Mouse (Mus musculus) heart, embryonic 10.5 days (tissue): Measurements from ENCODE around the gene Rpl36. TPM values are rescaled to one million over a fixed set of nuclear protein-coding genes. Genes with fewer than 3 reads are reported as not detected.
"Not testable (repeated sequence)": the region's sequence is repeated elsewhere in the genome, so short reads cannot be mapped to it uniquely, and the experiment has no call there.

ENCODE experiments used
- DNase-seq: peaks from one replicate; pipeline ENCODE4 v3.0.0-alpha.2; 2017; ENCODE audit warnings: low spot score
- H3K27ac ChIP-seq: fragments of 300-500 bp; sonication (generic); 2 replicates; pipeline ENCODE4 v1.5.1; 2016; ENCODE audit warnings: mild to moderate bottlenecking
- H3K27me3 ChIP-seq: fragments of 300-500 bp; sonication (generic); 2 replicates; pipeline ENCODE4 v1.6.1; 2016; ENCODE audit warnings: mild to moderate bottlenecking; ENCODE audit not compliant: poor library complexity, insufficient read depth, severe bottlenecking
- H3K36me3 ChIP-seq: fragments of 300-500 bp; sonication (generic); 2 replicates; pipeline ENCODE4 v1.6.1; 2016; ENCODE audit warnings: mild to moderate bottlenecking, moderate library complexity
- H3K4me1 ChIP-seq: fragments of 300-500 bp; sonication (generic); 2 replicates; pipeline ENCODE4 v1.6.1; 2016; ENCODE audit warnings: mild to moderate bottlenecking
- H3K4me3 ChIP-seq: fragments of 300-500 bp; sonication (generic); 2 replicates; pipeline ENCODE4 v1.5.1; 2016; ENCODE audit warnings: mild to moderate bottlenecking, moderate library complexity
- H3K9me3 ChIP-seq: fragments of 300-500 bp; sonication (generic); 2 replicates; pipeline ENCODE4 v1.6.1; 2016; ENCODE audit warnings: mild to moderate bottlenecking, moderate library complexity
- WGBS: fragments of 180-500 bp; shearing (Covaris S2); methylation state at CpG from one replicate; pipeline ENCODE4 v1.1.7; 2016; 5-methylcytosine and 5-hydroxymethylcytosine counted together
- polyA plus RNA-seq: library from polyadenylated mRNA; unstranded; fragments of >200 nt; fragmentation: Nextera tagmentation; extraction: Ambion mirVana; gene quantifications from 2 replicates; pipeline ENCODE4 v1.2.1, GENCODE M21; 2016

Rpl36 gene
- polyA plus RNA-seq, 1 experiment from 2014 or later = 1,339 TPM

GRCm38 (mm10) chr17:56612565-56612939 lies 664 bp upstream of the Rpl36 start:
- Histone ChIP-seq H3K36me3 (peaks cover 40% of the 10 kb centered on the region), H3K4me3 (peak overlapping the region; percentile 39), H3K27ac (peak overlapping the region; percentile 56; the same call in 1 of the 2 replicates), H3K4me1 (peaks cover 46% of the 10 kb centered on the region)
- 72% methylated on average over 10 of the region's 10 CpGs for WGBS
- H3K27me3 ChIP-seq, H3K9me3 ChIP-seq, DNase-seq: not testable (repeated sequence)

- H3K9me3 ChIP-seq, DNase-seq, H3K27me3 ChIP-seq: not testable (repeated sequence)
- peak overlapping the region; percentile 86 for H3K4me3 ChIP-seq
- H3K27ac ChIP-seq = peak overlapping the region; percentile 96
- peaks cover 37% of the 10 kb centered on the region for H3K4me1 ChIP-seq
- H3K36me3 ChIP-seq = peaks cover 50% of the 10 kb centered on the region
- WGBS = under 1% methylated on average over 26 of the region's 26 CpGs
Measured at GRCm38 (mm10) chr17:56613893-56614292, 677 bp downstream of the Rpl36 start.

DNA sequence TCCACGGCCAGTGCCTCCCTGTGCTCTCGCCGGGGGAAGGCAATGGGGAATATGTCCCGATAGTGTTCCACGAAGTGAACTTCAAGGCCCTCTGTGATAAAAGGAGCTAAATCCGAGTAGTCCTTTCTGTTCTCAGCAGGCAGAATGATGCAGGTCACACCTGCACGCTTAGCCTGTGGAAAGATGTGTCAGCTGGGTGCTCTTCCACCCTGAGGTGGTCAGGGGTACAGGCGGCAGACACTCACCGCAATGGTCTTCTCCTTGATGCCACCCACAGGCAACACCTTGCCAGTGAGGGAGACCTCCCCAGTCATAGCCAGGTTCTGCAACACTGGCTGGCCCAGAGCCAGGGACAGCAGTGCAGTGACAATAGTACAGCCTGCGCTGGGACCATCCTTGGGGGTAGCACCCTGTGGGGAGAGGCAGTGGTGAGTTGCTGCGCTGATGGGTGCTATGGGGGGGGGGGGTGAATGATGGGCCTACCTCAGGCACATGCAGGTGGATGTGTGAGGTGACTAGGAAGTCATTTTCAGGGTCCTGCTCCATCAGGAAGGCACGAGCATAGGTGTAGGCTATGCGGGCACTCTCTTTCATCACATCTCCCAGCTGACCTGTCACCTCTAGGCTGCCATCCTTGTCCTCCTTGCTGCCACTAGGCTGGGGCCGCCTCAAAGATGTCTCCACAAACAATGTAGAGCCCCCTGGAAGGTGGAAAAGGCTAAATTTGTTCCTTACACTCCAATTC lies 1.3 kb downstream of the Rpl36 start:
- Histone ChIP-seq H3K4me1 (peaks cover 36% of the 10 kb centered on the region), H3K27me3 (no peaks in the 10 kb centered on the region), H3K4me3 (peak overlapping the region; percentile 86), H3K36me3 (peaks cover 57% of the 10 kb centered on the region), H3K27ac (peak overlapping the region; percentile 96), H3K9me3 (no peaks in the 10 kb centered on the region)
- WGBS = 37% methylated on average over 14 of the region's 14 CpGs
- DNase-seq = no peak

GRCm38 (mm10) chr17:56615136-56615784 lies 2.0 kb downstream of the Rpl36 start:
- Histone ChIP-seq H3K4me1 (peaks cover 33% of the 10 kb centered on the region), H3K9me3 (no peaks in the 10 kb centered on the region), H3K27ac (peak overlapping the region; percentile 96; the same call in 1 of the 2 replicates), H3K36me3 (peaks cover 64% of the 10 kb centered on the region), H3K27me3 (no peaks in the 10 kb centered on the region), H3K4me3 (peak overlapping the region; percentile 86)
- DNase-seq = no peak
- 84% methylated on average over 11 of the region's 11 CpGs for whole genome bisulfite sequencing

- H3K9me3 ChIP-seq = no peaks in the 10 kb centered on the region
- 0 out of 2 replicates have a peak overlapping the region, but pooled peaks have one; percentile 86 for H3K4me3 ChIP-seq
- no peaks in the 10 kb centered on the region for H3K27me3 ChIP-seq
- H3K4me1 ChIP-seq = peaks cover 28% of the 10 kb centered on the region
- WGBS = 88% methylated on average over 4 of the region's 4 CpGs
- no peak overlapping the region for H3K27ac ChIP-seq
- DNase-seq = no peak
- H3K36me3 ChIP-seq = peaks cover 69% of the 10 kb centered on the region
Measured at GRCm38 (mm10) chr17:56615792-56616191, 2.6 kb downstream of the Rpl36 start.

GRCm38 (mm10) chr17:56616725-56617124 lies 3.5 kb downstream of the Rpl36 start:
- Histone ChIP-seq H3K36me3 (peaks cover 77% of the 10 kb centered on the region), H3K9me3 (no peaks in the 10 kb centered on the region), H3K27ac (no peak overlapping the region), H3K4me1 (peaks cover 26% of the 10 kb centered on the region), H3K27me3 (no peaks in the 10 kb centered on the region), H3K4me3 (no peak overlapping the region)
- WGBS = 77% methylated on average over 3 of the region's 3 CpGs
- DNase-seq = no peak

DNA sequence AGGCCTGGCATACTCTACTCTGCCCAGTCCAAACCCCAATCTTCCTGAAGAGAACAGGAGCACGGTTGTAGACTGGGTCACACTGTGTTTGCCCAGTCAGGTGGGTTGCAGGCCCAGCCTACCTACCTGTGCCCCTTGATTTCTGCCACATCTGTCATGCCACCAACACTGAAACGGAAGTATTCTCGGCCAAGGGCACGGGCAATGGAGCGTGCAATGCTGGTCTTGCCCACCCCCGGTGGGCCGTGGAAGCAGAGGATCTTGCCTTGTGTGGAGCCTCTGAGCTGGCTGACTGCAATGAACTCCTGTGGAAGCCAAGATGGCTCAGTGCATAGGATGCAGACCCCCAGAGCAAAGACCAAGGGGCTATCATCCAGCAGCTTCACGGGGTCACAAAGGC lies 4.4 kb downstream of the Rpl36 start:
- peaks cover 18% of the 10 kb centered on the region for H3K4me1 ChIP-seq
- no peak for DNase-seq
- peak overlapping the region; percentile 5; the same call in 1 of the 2 replicates for H3K27ac ChIP-seq
- no peaks in the 10 kb centered on the region for H3K27me3 ChIP-seq
- peak overlapping the region; percentile 3; the same call in 1 of the 2 replicates for H3K4me3 ChIP-seq
- 89% methylated on average over 8 of the region's 8 CpGs for WGBS
- H3K36me3 ChIP-seq = peaks cover 86% of the 10 kb centered on the region
- no peaks in the 10 kb centered on the region for H3K9me3 ChIP-seq

DNA sequence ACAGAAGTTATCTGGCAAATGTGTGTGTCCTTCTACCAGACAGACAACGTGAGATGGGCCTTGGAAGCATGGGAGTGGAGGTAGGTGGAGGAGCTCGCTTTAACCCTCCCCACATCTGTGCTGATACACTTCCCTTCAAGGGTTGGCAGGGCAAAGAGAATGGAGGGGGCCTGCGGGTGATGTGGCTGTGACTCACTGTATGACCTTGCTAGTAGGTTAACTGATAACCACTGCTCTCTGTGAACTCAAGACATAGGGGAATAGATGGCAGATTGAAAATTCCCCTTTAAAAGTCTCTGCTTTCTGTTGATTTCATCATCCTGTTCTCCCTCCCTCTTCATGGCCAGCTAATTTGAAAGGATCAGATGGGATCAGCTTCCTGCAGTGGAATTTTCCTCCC lies 12.3 kb downstream of the Rpl36 start:
- Histone ChIP-seq H3K9me3 (no peaks in the 10 kb centered on the region), H3K36me3 (peaks cover 44% of the 10 kb centered on the region), H3K27me3 (no peaks in the 10 kb centered on the region), H3K4me3 (peak overlapping the region; percentile 92), H3K27ac (no peak overlapping the region), H3K4me1 (peaks cover 25% of the 10 kb centered on the region)
- no peak for DNase-seq
- 58% methylated on average over 3 of the region's 3 CpGs for WGBS

DNA sequence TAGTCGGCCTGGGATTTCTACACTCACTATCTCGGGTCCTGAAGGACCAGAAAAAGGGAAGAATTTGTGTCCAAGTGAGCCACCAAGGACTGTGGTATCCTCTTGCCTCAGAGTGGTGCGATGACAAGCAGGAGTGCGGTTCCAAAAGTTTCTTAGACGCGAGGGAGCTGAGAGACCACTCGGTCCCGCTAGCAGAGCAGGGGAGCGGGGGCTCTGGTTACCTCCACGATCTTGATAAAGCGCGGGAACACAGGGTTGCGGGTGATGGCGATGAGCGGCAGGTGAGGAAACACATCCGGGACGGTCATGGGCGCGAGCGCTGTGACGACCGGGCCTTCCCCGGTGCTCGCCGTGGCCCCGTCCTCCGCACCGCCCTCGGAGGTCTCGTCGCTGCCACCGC lies 13.0 kb downstream of the Rpl36 start:
- Histone ChIP-seq H3K4me1 (peaks cover 25% of the 10 kb centered on the region), H3K27ac (peak overlapping the region; percentile 93), H3K9me3 (no peaks in the 10 kb centered on the region), H3K36me3 (peaks cover 37% of the 10 kb centered on the region), H3K27me3 (no peaks in the 10 kb centered on the region), H3K4me3 (peak overlapping the region; percentile 92)
- WGBS = 1% methylated on average over 32 of the region's 32 CpGs
- DNase-seq = no peak

DNA sequence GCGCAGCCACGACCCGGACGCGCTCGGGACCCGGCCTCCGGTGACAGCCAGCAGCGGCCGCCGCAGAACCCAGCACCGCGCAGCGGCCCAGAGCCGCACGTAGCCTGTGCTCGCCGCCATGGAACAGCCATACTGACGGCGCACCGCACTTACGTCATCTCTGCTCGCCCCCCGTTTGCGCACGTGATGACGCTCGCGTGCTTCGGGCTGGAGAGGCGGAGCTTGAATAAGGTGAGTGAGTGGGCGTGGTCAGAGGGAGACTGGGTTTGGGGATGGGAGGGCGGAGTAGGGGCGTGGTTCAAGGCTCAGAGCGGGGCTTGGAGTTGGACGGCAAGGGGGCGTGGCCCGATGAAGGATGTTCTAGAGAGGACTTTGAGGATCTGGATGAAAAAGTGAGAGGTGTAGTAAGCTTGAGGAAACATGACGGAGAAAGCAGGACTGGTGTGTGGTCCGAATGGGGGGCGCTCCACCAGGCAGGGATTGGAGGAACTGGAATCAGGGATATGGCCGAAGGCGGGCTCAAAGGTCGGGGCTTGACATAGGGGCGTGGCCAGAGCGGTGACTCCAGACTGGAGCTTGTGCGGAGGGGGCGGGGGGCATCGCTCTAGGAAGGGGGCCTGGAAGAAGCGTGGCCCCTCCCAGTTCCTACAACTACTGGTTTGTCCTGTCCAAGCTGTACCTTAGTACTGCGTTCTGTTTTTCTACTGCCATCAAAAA lies 13.7 kb downstream of the Rpl36 start, which contains the start of gene Lonp1:
Gene Lonp1, minus strand, starts transcription at position 134 of the 717 bp plus-strand sequence.
- Histone ChIP-seq H3K9me3 (no peaks in the 10 kb centered on the region), H3K27ac (peak within 1 kb of the TSS; percentile 93), H3K36me3 (peaks cover 31% of the 10 kb centered on the region), H3K4me1 (peaks cover 25% of the 10 kb centered on the region), H3K27me3 (no peaks in the 10 kb centered on the region), H3K4me3 (peak within 1 kb of the TSS; percentile 92)
- DNase-seq = peak; percentile 99
- WGBS = under 1% methylated on average over 51 of the region's 51 CpGs

GRCm38 (mm10) chr17:56627530-56628277 lies 14.5 kb downstream of the Rpl36 start, which contains the start of gene Catsperd:
TSS of gene Catsperd (plus strand) at chr17:56628143.
- 7% methylated on average over 26 of the region's 26 CpGs for WGBS
- H3K36me3 ChIP-seq = peaks cover 23% of the 10 kb centered on the region
- peak within 1 kb of the TSS; percentile 92 for H3K4me3 ChIP-seq
- peaks cover 25% of the 10 kb centered on the region for H3K4me1 ChIP-seq
- no peaks in the 10 kb centered on the region for H3K9me3 ChIP-seq
- DNase-seq = peak; percentile 80
- H3K27ac ChIP-seq = peak within 1 kb of the TSS; percentile 93
- H3K27me3 ChIP-seq = no peaks in the 10 kb centered on the region
